Mouse (Mus musculus): Measurements from ENCODE around the gene Gramd2.

DNA sequence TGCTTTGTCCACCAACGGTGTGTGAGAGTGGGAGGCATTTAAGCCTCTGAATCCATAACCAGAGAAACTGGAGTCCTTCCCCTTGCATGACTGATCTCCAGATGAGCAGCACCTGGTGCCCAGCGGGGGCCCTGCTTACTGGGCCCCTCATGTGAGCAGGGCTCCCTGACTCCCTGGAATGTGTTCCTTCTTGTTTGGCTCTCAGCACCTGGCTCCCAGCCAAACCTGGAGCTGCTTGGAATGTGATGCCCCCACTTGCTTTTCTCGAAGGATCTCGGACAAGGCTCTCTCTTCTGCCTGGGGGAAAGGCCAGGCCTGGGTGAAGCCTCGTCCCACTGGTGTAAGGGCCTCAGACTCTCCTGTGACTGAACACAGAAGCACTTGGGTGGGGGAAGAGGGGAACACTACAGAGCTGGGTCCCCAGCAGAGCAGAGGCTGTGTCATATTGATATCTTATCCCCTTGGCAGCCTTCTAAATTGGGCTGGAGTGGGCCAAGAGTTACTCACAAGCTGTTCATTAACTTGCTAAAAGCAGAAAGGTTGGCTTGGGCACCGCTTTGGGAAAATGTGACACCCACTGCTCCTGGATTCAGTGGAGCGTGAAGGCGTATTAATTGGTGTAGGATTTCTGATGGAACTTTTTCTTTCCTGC lies 44.0 kb downstream of the Gramd2 start:
- TF ChIP-seq CTCF (IDR thresholded peaks at IDR 0.05; ENCODE audit: low read depth, low read length) (no peak), POLR2A (IDR thresholded peaks at IDR 0.05; ENCODE audit: borderline replicate concordance, low read depth, low read length) (no peak)
